Mouse (Mus musculus): Measurements from ENCODE around the gene Tacc2.

DNA sequence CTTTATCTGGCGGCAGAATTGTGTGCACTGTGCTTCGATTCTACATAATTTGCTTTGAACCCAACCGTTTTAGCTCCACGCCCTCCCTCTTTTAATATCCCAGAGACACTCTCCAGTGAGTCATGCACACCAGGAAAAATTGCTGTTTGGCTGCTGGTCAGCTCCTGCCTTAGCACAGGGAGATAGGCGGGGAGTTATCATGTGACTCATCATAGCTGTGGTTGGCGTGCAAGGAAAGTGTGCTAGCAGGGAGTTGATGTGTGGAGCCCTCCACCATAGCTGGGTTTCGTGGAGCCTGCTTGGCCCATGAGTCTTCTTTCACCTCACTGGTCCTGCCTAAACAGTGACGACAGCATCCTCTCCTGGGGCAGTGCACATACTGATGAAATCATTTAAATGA, 230.5 kb downstream of the Tacc2 start:
- TF ChIP-seq CTCF (IDR thresholded peaks at IDR 0.05; ENCODE audit: borderline replicate concordance, insufficient read depth, low read length) (no peak), POLR2A (IDR thresholded peaks at IDR 0.05; ENCODE audit: low read depth, low read length) (no peak)

Measured in embryonic fibroblast, embryonic 13.5 days (primary cell).